In the genomic region with DNA sequence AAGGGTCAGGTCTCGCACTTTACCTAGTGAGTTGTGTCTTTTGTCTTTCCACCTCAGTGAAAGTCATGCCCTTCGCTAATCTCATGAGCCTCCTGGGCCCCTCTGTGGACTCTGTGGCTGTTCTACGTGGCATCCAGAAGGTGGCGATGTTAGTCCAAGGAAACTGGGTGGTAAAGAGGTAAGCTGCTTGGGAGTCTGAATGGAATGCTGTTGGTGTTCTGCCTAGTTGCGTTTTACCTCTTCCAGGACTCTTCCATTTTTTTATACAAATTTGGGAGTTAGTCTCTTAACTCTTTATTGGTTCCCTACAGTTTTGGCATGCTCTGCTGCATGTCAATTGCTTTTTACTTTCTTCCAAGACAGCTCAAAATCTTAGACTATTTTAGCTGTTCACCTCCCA, we compare ENCODE assay signal across 7 mouse cellular contexts. TPM values are rescaled to one million over a fixed set of nuclear protein-coding genes. Genes with fewer than 3 reads are reported as not detected.
DNase-seq lines count a peak whose midpoint lies in the region; ATAC-seq lines count a peak whose summit lies in the region.

No protein-coding gene starts in this region.

- H3K4me2 ChIP-seq in intestine, embryonic 15.5 days (replicated peaks): no peak overlapping the region
- H3K4me2 ChIP-seq in liver, embryonic 12.5 days: no peak overlapping the region

- H3K9me3 ChIP-seq in intestine, embryonic 15.5 days: no peaks in the 10 kb centered on the region
- no peaks in the 10 kb centered on the region for H3K9me3 ChIP-seq in liver, embryonic 12.5 days (replicated peaks)

- no peak overlapping the region for H3K4me3 ChIP-seq in intestine, embryonic 15.5 days (replicated peaks)
- H3K4me3 ChIP-seq in liver, embryonic 12.5 days: no peak overlapping the region

- H3K27ac ChIP-seq in intestine, embryonic 15.5 days: no peak overlapping the region
- no peak overlapping the region for H3K27ac ChIP-seq in liver, embryonic 12.5 days

- peak; percentile 34 for DNase-seq in ovary, postnatal 36 days (ENCODE audit: low spot score)
- DNase-seq in ovary, postnatal 10 days (ENCODE audit: low spot score): no peak
- DNase-seq in ZHBTc4 (ENCODE audit: low read depth, low spot score): peak; percentile 84
- DNase-seq in embryo, embryonic 11.5 days (ENCODE audit: low read depth, low spot score): peak; percentile 48
- DNase-seq in retina, embryonic 14.5 days (ENCODE audit: low spot score): peak; percentile 82

- 36% methylated on average over 5 of the region's 5 CpGs for WGBS in intestine, embryonic 15.5 days
- WGBS in liver, embryonic 12.5 days (ENCODE audit: insufficient replicate concordance): 45% methylated on average over 5 of the region's 5 CpGs

- H3K9ac ChIP-seq in intestine, embryonic 15.5 days: no peak overlapping the region
- H3K9ac ChIP-seq in liver, embryonic 12.5 days: no peak overlapping the region

- no peaks in the 10 kb centered on the region for H3K27me3 ChIP-seq in intestine, embryonic 15.5 days (replicated peaks)
- no peaks in the 10 kb centered on the region for H3K27me3 ChIP-seq in liver, embryonic 12.5 days (replicated peaks)

- 0 out of 2 replicates have a peak, but pooled peaks have one; percentile 66 for ATAC-seq in intestine, embryonic 15.5 days
- ATAC-seq in liver, embryonic 12.5 days: peak; percentile 54; the same call in 1 of the 2 replicates

- H3K4me1 ChIP-seq in intestine, embryonic 15.5 days (replicated peaks): no peaks in the 10 kb centered on the region
- H3K4me1 ChIP-seq in liver, embryonic 12.5 days: peaks cover 20% of the 10 kb centered on the region

- peaks cover 63% of the 10 kb centered on the region for H3K36me3 ChIP-seq in intestine, embryonic 15.5 days
- H3K36me3 ChIP-seq in liver, embryonic 12.5 days: peaks cover 98% of the 10 kb centered on the region

RNA-seq across cellular contexts. Expression of a gene that starts 17.2 kb away (rescaled TPM):
- 40.3 and 41.5 TPM in 2 replicates for polyA plus RNA-seq in intestine, embryonic 15.5 days (2015; fragmentation: Nextera tagmentation; extraction: Ambion mirVana)
- polyA plus RNA-seq in liver, embryonic 12.5 days (2016; fragmentation: Nextera tagmentation; extraction: Ambion mirVana): 27.4 and 27.9 TPM in 2 replicates

RNA-seq across cellular contexts. Expression of a gene that starts 47.4 kb away (rescaled TPM):
- polyA plus RNA-seq in intestine, embryonic 15.5 days (2015; fragmentation: Nextera tagmentation; extraction: Ambion mirVana): 13.1 and 15.7 TPM in 2 replicates
- 39.3 and 40.8 TPM in 2 replicates for polyA plus RNA-seq in liver, embryonic 12.5 days (2016; fragmentation: Nextera tagmentation; extraction: Ambion mirVana)

RNA-seq across cellular contexts. Expression of a gene that starts 47.6 kb away (rescaled TPM):
- polyA plus RNA-seq in intestine, embryonic 15.5 days (2015; fragmentation: Nextera tagmentation; extraction: Ambion mirVana): 0.15 and 0.60 TPM in 2 replicates
- polyA plus RNA-seq in liver, embryonic 12.5 days (2016; fragmentation: Nextera tagmentation; extraction: Ambion mirVana): 0.18 TPM in 1 of 2 replicates, not detected in the other
